Mouse (Mus musculus): Measurements from ENCODE around the gene Kif6.

The Kif6 gene

GRCm38 (mm10) chr17:49788187-49788974, 173.4 kb downstream of the Kif6 start:
- no peak for DNase-seq (ENCODE audit: extremely low spot score)

- no peak for DNase-seq (ENCODE audit: extremely low spot score)
Observed at GRCm38 (mm10) chr17:49791546-49791945, 176.6 kb downstream of the Kif6 start.

DNA sequence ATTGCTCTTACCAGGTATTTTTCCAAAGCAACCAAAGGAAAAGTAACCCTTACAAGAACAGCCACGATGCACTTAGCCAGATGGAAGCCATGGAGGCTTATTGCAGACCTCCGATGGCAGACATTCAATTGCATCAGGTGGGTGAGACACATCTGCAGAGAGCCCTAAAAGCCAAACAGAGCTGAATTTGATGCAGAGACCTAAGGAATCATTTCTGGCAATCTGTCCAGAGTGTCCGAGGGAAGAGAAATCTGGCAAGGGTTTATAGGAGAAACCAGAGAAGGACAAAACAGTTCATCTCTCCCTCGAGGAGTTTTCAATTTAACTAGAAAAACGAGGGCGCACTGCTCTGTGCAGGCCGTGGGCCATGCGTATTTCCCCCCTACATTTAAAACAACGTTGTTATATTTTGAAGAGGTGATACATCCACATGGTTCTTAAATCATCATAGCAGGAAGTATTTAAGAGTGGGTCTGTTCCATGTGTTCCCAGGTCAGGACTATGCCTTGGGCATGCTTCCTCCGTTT, 177.3 kb downstream of the Kif6 start:
- no peak for DNase-seq (ENCODE audit: extremely low spot score)

- no peak for DNase-seq (ENCODE audit: extremely low spot score)
Observed at GRCm38 (mm10) chr17:49792946-49793345, 178.0 kb downstream of the Kif6 start.

GRCm38 (mm10) chr17:49793965-49794364, 179.0 kb downstream of the Kif6 start:
- DNase-seq (ENCODE audit: extremely low spot score), result no peak

DNA sequence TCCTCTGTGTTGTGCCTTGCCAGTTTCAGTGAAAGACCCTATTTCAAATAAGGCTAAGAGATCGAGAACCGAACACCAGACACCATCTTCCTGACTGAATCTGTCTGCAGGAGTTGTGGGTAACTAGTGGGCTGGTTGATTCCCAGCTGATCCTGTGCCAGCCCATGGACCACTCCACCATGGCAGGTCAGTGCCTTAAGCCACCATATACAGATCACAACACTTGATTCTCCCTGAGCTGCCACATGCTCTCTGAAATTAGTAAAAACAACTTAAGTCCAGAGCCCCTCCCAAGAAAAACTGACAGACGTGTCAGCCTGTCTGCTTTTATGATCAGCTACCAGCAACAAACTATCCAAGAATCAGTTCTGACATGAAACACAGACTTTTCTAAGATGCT, 180.3 kb downstream of the Kif6 start:
- no peak for DNase-seq (ENCODE audit: extremely low spot score)

GRCm38 (mm10) chr17:49796116-49796515, 181.2 kb downstream of the Kif6 start:
- DNase-seq (ENCODE audit: extremely low spot score), result no peak

- no peak for DNase-seq (ENCODE audit: extremely low spot score)
Observed at GRCm38 (mm10) chr17:49799168-49799567, 184.2 kb downstream of the Kif6 start.

DNA sequence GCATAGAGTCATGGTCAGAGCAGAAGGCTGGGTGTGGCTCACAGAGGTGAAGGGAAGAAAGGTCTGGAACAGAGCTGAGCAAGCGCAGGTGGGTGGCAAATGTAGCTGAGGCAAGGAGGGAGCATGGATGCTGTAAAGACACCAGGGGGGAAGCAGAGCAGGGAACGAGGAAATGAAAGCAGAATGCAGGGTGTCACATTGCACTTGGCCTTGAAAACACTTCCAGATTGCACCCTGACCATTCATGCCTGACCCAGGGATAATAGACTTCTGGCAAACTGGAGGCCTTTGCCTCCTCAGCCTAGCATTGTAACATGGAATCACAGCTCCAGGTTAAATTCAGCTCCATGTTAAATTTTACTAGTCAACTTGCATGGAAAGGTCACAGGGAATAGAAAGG, 185.2 kb downstream of the Kif6 start:
- DNase-seq (ENCODE audit: extremely low spot score), result no peak

DNA sequence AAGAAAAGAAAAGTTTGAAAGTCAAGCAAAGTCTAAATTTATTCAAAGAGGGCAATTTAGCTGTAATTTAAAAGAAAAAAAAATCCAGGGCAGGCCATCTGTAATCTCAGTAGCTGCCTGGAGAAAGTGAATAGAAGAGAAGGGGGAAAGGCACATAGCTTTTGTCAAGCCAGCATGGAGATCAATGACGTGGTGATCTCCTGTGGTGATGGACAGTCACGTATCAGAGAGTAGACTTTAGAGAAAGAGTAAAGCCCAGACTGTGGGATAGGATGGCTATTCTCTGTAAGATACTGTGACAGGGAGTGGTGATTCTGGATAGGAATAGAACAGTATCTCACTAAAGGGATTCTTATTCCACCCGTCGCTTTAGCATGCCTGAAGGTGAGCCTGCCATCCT, 192.5 kb downstream of the Kif6 start:
- DNase-seq (ENCODE audit: extremely low spot score), result no peak

DNA sequence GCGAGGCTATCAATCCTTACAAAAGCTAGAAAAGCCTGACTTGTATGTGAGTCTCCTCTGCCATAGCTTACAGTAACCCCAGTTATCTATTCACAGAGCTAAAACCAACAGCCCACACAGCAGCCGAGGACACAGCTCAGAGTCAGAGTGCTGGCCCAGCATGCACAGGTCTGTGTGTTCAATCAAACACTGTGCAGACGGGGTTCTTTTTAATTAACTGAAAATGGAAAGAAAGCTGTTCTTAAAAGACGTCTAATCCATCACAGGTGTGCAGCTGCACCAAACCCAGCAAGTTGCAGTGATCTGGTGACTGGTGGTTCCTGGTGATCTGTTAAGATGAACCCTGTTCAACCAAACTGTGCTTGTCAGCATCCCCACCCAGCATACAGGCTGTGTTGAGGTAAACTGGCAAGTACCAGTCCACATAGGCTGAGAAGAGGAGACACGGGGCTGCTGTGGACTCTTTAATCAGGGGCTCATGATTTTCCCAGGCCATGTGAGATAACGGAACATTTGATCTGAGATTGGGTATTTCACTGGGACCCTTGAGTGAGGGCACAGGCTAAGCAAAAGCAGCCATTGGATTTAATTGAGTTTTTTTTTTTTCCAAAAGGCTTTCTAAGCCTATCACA, 193.9 kb downstream of the Kif6 start:
- DNase-seq (ENCODE audit: extremely low spot score), result no peak

- DNase-seq (ENCODE audit: extremely low spot score), result no peak
Observed at GRCm38 (mm10) chr17:49813893-49814640, 199.1 kb downstream of the Kif6 start.

- peak; percentile 60 for DNase-seq (ENCODE audit: extremely low spot score)
Observed at GRCm38 (mm10) chr17:49816067-49816565, 201.2 kb downstream of the Kif6 start.

- DNase-seq (ENCODE audit: extremely low spot score), result peak; percentile 28
Observed at GRCm38 (mm10) chr17:49816703-49817102, 201.8 kb downstream of the Kif6 start.

- no peak for DNase-seq (ENCODE audit: extremely low spot score)
Observed at GRCm38 (mm10) chr17:49820203-49820602, 205.3 kb downstream of the Kif6 start.

DNA sequence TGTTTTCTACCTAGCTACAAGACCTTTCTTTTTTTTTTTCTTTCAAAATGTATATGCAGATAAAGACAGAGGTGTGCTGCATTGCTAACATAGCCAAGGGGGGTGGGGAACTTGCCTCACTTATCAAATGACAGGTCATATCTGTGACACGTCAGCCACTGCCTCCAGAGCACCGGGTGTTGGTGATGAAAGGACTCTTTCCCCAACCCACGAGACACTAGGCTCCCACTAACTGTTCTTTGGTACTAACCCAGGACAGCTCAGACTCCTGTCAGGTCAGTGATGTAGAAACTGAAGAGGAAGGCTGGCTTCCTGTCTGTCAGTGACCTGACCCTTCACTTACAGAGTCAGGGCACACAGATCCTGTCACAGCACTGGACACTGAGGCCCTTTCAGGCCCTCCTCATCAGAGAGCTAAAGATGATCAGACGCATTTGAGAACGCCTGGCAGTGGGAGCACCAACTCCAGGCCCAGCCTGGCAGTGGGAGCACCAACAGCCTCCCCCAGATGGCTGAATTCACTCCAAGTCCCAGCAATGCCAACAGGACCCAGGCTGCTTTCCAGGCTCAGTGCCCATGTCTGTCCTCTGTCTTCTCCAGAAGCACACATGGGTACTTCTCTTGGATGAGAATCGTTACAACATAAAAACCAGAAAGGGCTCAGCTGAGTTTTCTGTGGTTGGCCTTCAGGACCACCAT, 209.4 kb downstream of the Kif6 start:
- DNase-seq (ENCODE audit: extremely low spot score), result no peak

GRCm38 (mm10) chr17:49824841-49825450, 210.0 kb downstream of the Kif6 start:
- DNase-seq (ENCODE audit: extremely low spot score), result no peak

DNA sequence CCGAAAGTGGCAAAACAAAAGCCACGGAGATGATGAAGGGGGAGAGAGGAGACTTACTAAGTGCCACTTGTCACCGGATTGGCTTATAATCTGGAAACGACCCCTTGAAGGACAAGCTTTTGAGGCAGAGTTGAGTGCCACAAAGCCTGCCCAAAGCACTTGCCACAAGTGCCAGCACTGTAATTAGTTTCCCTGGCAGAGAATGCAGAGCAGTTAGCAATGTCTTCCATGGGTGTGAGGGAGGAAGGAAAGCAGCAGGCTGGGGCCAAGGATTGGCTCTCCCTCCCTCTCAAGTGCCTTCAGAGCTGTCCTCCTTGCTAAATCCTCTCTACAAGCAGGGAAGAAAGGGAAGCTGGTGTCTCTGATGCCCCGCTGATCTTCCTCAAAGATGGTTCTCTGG, 210.9 kb downstream of the Kif6 start:
- DNase-seq (ENCODE audit: extremely low spot score), result no peak

- DNase-seq (ENCODE audit: extremely low spot score), result peak; percentile 36
Observed at GRCm38 (mm10) chr17:49831745-49832144, 216.8 kb downstream of the Kif6 start.

DNA sequence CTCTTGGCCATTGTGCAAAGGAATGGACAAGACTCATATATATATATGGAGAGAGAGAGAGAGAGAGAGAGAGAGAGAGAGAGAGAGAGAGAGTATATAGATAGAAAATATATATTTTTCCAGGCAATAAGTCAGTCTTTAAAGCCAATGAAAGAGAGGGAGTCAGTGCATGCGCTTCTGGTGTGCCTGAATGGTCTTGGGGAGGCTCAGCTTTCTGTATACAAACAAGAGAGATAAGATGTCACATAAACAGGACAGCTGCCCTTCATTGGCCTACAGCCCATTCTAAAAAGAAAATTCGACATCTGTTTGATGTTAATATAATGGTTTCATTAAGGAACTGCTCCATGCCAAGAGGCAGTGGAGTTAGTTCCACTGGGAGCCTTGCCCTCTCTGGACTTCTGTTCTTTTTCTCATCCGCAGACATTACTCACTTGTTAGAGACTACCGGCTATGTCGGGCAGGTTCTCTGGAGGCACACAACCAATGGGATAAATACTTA, 219.2 kb downstream of the Kif6 start:
- no peak for DNase-seq (ENCODE audit: extremely low spot score)

- DNase-seq (ENCODE audit: extremely low spot score), result no peak
Observed at GRCm38 (mm10) chr17:49837417-49837816, 222.5 kb downstream of the Kif6 start.
